Mouse (Mus musculus) effector memory CD4-positive, alpha-beta T cell, adult 5 months (primary cell): ENCODE results near the gene Trp53tg5. TPM values are rescaled to one million over a fixed set of nuclear protein-coding genes. Genes with fewer than 3 reads are reported as not detected.

ENCODE experiments used
- polyA plus RNA-seq: library from polyadenylated mRNA; unstranded; fragments of 100-300 nt; shearing (Covaris generic); gene quantifications from one replicate; pipeline ENCODE4 v1.2.1, GENCODE M21; 2017

The Trp53tg5 gene
- polyA plus RNA-seq: not detected

DNA sequence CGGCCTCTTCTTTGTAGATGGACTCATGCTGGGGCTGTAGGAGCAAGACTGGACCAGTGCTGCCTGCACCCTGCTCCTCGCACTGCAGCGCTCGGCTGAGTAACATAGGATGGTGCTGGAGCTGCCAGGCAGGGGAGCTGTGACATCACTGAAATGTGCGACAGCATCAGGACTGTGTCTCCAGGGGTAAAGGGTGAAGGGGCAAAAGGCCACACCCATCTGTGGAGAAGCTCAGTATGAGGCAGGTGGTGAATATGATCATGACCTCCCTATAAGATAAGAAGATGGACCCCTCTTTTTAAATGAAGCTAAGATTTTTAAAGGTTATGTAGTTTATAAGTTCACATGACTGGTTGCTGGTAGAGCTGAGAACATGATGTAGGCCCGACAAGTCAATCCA, at the start of gene Trp53tg5:
Gene Trp53tg5, minus strand, starts transcription at position 101 of the 400 bp plus-strand sequence.

DNA sequence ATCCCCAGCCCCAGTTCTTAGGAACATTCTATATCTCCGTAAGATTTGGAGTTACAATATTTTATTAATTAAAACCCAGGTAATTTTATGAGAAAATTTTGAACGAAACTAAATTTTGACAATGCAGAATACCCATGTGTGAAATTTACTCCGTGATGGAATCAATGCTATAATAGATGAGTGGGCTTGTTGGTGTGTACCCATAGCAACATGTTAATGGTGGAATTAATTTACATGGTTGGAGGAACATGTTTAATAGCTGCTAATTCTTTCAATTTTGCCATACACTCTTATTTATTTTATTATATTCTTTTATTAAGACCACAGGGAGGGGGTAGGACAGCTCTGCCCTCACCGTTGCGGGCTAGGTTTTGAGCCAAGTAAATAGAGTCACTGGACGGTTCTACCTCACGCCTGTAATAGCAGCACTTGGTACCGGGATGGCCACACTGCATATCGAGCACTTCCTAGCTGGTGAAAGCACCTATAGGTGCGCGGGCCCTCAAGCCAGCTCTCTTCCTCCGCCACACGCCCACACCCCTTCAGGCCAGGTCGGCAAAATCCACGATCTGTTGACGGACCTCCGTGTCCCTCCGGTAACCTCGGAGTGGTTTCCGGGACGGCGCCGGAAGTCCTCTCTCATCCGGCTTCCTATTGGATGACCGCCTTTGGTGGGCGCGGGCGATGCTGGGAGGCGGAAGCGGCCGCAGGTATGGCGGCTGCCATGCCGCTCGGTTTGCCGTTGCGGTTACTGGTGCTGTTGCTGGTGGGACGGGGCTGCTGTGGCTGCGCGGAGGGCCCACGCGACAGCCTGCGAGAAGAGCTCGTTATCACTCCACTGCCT, 23.5 kb upstream of the Trp53tg5 start, which contains the start of gene Pigt:
Gene Pigt, plus strand, starts transcription at position 674 of the 844 bp plus-strand sequence.

DNA sequence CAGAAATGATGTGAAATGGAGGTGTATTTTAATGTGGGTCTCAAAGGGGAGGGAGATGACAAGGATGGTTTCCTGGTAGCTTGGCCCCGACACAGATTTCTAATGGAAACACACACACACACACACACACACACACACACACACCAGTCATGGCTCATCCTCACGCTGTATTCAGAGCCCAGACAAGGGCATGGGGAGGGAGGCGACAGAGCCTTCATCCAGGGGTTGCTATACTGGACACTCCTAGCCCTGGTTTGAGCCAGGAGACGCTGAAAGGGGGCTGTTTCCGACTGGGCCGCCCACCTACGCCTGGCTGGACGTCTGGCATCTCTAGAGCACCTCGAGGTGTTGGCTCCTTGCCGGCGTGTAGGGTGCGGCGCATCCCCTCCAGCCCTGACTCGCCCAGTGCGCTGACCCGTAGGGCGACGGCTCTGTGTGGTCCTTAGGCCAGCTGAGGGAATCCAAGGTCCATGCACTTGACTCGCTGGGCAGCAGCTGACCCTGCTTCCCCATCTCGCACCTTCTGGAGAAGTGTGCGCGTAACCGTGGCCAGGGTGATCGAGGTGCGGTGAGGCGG, 12.2 kb upstream of the Trp53tg5 start, which contains the start of gene Dbndd2:
Gene Dbndd2, plus strand, starts transcription at position 426 of the 577 bp plus-strand sequence.

GRCm38 (mm10) chr2:164460745-164461551, 12.6 kb downstream of the Trp53tg5 start, which contains the start of gene Gm20458:
TSS of gene Gm20458 (plus strand) at chr2:164460967.

DNA sequence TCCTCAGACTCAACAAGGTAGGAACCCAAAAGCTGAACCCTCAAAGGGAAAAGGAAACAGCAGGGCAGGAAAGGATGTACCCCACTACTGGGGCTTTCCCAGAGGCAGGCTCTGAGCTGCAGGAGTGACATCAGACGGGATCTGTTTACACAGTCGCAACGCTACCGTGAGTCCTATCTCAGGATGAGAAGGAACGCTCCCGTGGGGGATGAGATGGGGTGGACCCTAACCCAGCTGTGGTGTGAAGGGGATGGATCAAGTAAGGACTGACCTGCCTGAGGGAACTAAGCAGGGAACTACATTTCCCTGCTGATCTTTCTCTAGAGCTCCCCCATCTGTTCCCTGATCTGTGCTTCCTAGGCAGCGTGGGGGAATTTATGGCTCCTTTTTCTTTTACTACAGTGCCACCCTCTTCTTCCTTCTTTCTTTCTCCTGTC, 16.6 kb downstream of the Trp53tg5 start, which contains the start of gene Sys1:
Gene Sys1, plus strand, starts transcription at position 101 of the 437 bp plus-strand sequence.

DNA sequence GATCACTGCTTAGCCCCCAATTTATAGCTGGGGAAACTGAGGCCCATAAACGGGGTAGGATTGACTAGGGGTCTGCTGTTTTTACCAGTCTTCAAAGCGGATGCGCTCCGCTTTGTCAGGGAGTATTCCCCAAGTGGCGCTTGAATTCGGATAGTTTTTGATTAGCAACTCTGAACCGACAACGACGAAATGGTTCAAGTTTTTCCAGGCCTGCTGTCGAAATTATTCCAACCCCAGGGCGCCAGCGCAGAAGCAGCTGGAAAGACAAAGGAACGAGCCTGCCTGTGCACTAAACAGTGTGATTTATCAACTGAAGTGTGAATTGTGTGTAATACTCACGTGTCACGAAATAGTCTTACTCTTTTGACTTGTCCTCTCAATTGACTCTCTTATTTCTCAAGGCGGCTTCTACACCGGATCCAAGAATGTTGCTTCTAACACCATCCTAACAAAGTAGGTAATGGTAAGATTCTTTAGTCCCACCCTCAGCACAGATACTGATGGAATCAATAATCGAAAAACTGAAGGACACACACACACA, 30.0 kb downstream of the Trp53tg5 start, which contains the start of gene Sdc4:
Gene Sdc4, minus strand, starts transcription at position 428 of the 541 bp plus-strand sequence.

Other genes with a start within 250 kb of the Trp53tg5 start
- not detected for gene Svs2, start 235.3 kb downstream of the Trp53tg5 start, polyA plus RNA-seq
- not detected for gene Svs3b, start 217.1 kb downstream of the Trp53tg5 start, polyA plus RNA-seq
- not detected for gene Svs4, start 195.3 kb downstream of the Trp53tg5 start, polyA plus RNA-seq
- not detected for gene Svs3a, start 184.5 kb downstream of the Trp53tg5 start, polyA plus RNA-seq
- not detected for gene Svs6, start 157.0 kb downstream of the Trp53tg5 start, polyA plus RNA-seq
- not detected for gene Svs5, start 141.0 kb downstream of the Trp53tg5 start, polyA plus RNA-seq
- gene Slpi, start 84.6 kb downstream of the Trp53tg5 start, polyA plus RNA-seq: 9.0 TPM
- not detected for gene Rbpjl, start 70.6 kb downstream of the Trp53tg5 start, polyA plus RNA-seq
- gene Matn4, start 68.6 kb downstream of the Trp53tg5 start, polyA plus RNA-seq: not detected
- gene Sdc4, start 29.8 kb downstream of the Trp53tg5 start, polyA plus RNA-seq: 0.64 TPM
- gene Sys1, start 16.8 kb downstream of the Trp53tg5 start, polyA plus RNA-seq: 81.1 TPM
- gene Gm20458, start 12.8 kb downstream of the Trp53tg5 start, polyA plus RNA-seq: 6.5 TPM
- gene Dbndd2, start 12.4 kb upstream of the Trp53tg5 start, polyA plus RNA-seq: 2.6 TPM
- gene Pigt, start 23.8 kb upstream of the Trp53tg5 start, polyA plus RNA-seq: 16.2 TPM
- gene Wfdc2, start 88.7 kb upstream of the Trp53tg5 start, polyA plus RNA-seq: not detected
- gene Spint3, start 99.7 kb upstream of the Trp53tg5 start, polyA plus RNA-seq: not detected
- not detected for gene Wfdc6a, start 111.7 kb upstream of the Trp53tg5 start, polyA plus RNA-seq
- gene Eppin, start 119.9 kb upstream of the Trp53tg5 start, polyA plus RNA-seq: not detected
- gene Wfdc6b, start 139.8 kb upstream of the Trp53tg5 start, polyA plus RNA-seq: not detected
- not detected for gene Wfdc8, start 139.9 kb upstream of the Trp53tg5 start, polyA plus RNA-seq
- not detected for gene Wfdc16, start 165.1 kb upstream of the Trp53tg5 start, polyA plus RNA-seq
- not detected for gene Wfdc10, start 182.3 kb upstream of the Trp53tg5 start, polyA plus RNA-seq
- not detected for gene Wfdc9, start 182.9 kb upstream of the Trp53tg5 start, polyA plus RNA-seq
- not detected for gene Wfdc11, start 200.4 kb upstream of the Trp53tg5 start, polyA plus RNA-seq
- not detected for gene Wfdc13, start 211.4 kb upstream of the Trp53tg5 start, polyA plus RNA-seq
- not detected for gene Spint4, start 224.8 kb upstream of the Trp53tg5 start, polyA plus RNA-seq
- not detected for gene Spint5, start 241.6 kb upstream of the Trp53tg5 start, polyA plus RNA-seq